Mouse (Mus musculus): Measurements from ENCODE around the gene Ammecr1. TPM values are rescaled to one million over a fixed set of nuclear protein-coding genes. Genes with fewer than 3 reads are reported as not detected.

Gene Ammecr1
- polyA plus RNA-seq, 1 experiment from 2014 or later = 20.8 TPM

DNA sequence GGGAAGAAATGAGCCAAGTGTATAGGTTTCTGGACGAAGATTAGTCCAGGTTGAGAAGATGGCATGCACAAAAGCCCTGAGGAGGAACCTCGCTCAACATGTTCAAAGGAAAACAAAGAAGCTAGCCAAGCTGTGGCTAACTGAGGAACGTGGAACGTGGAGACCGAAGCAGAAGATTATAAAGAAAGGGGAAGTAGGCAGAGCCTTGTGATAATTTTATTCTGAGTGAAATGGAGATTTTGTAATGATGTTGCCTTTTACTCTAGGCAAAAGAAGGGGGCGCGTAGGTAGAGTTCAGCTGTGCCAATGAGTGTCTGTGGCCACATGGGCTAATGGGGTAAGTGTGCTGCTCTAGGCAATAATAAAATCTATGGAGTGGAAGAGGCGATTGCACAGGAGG lies 62.7 kb downstream of the Ammecr1 start:
- Histone ChIP-seq H3K9me3 (replicated peaks) (no peaks in the 10 kb centered on the region), H3K36me3 (no peaks in the 10 kb centered on the region), H3K4me1 (replicated peaks) (no peaks in the 10 kb centered on the region), H3K27ac (no peak overlapping the region), H3K27me3 (no peaks in the 10 kb centered on the region), H3K4me3 (no peak overlapping the region), H3K4me2 (no peak overlapping the region), H3K9ac (no peak overlapping the region)
- no peak for ATAC-seq (replicated peaks; ENCODE audit: insufficient number of reproducible peaks, insufficient read depth, low FRiP score, low read depth)
- 75% methylated on average over 8 of the region's 8 CpGs for WGBS

DNA sequence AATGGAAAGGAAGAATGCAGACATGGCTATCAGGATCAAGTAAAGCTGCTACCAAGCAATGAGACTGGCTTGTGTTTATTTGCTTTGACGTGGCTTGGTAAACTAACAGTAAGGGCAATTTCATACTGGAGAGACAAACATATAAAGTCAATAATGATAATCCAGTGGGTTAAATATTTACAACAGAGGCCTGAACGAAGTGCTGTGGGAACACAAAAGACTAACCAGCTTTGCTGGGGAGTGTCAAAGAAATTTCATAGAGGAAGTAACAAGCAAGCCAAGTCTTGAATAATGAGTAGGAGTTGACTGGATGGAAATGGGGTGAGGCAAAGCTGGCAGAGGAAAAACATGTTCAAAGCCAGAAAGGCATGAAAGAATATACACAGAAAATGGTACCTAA lies 63.9 kb downstream of the Ammecr1 start:
- Histone ChIP-seq H3K4me3 (no peak overlapping the region), H3K9ac (no peak overlapping the region), H3K36me3 (no peaks in the 10 kb centered on the region), H3K9me3 (replicated peaks) (no peaks in the 10 kb centered on the region), H3K27me3 (no peaks in the 10 kb centered on the region), H3K27ac (no peak overlapping the region), H3K4me2 (no peak overlapping the region), H3K4me1 (replicated peaks) (no peaks in the 10 kb centered on the region)
- 69% methylated on average over 2 of the region's 2 CpGs for WGBS
- no peak for ATAC-seq (replicated peaks; ENCODE audit: insufficient number of reproducible peaks, insufficient read depth, low FRiP score, low read depth)

DNA sequence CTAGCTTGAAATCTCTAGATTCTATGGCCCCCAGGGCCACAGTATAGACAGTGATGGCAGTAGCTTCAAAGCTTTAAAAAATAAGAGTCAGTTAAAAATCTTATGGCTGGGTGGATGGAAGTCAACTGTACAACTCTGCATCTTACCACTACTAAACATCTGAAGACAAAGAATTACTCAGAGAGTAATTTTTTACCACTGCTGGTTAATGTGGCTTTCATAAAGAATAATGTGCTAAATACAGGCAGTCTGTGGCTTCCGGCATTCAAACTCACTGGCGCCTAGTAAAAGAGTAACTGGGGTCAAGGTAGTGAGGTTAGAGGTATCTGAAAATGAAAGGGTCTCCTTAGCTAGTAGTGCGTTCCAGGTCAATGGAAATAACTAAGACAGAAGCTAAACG lies 64.6 kb downstream of the Ammecr1 start:
- no peak overlapping the region for H3K4me3 ChIP-seq
- 86% methylated on average over 4 of the region's 4 CpGs for WGBS
- no peaks in the 10 kb centered on the region for H3K36me3 ChIP-seq
- H3K27ac ChIP-seq = no peak overlapping the region
- H3K9ac ChIP-seq = no peak overlapping the region
- H3K27me3 ChIP-seq = no peaks in the 10 kb centered on the region
- H3K4me2 ChIP-seq = no peak overlapping the region
- H3K4me1 ChIP-seq (replicated peaks) = no peaks in the 10 kb centered on the region
- no peaks in the 10 kb centered on the region for H3K9me3 ChIP-seq (replicated peaks)
- no peak for ATAC-seq (replicated peaks; ENCODE audit: insufficient number of reproducible peaks, insufficient read depth, low FRiP score, low read depth)

DNA sequence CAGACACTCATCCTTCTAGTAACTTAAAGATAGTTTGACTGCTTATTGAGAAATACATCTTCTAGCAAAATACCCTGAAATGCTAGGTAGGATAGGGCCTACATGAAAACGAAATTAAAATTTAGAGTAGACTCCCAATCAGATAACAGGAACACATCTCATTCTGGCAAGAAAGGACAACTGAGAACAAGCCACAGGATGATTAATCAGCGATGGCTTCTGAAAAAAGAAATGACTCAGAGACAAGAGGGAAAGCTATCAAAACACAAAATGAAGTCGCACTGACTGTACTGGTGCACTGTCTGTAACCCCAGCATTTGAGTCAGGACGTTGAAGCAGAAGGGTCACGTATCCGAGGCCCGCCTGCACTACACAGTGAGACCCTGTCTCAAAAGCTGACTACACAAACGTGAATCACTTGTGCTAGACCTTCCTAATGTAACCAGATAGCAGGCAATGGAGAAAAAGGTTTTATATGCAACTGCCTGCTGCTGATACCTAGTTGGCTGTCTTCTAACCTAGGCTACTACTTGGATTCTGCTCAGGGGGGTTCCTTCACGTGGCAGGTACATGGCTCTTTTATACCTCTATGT lies 68.1 kb downstream of the Ammecr1 start:
- no peaks in the 10 kb centered on the region for H3K36me3 ChIP-seq
- no peak for ATAC-seq (replicated peaks; ENCODE audit: insufficient number of reproducible peaks, insufficient read depth, low FRiP score, low read depth)
- H3K4me2 ChIP-seq = no peak overlapping the region
- 82% methylated on average over 9 of the region's 9 CpGs for WGBS
- H3K4me1 ChIP-seq (replicated peaks) = no peaks in the 10 kb centered on the region
- H3K9me3 ChIP-seq (replicated peaks) = no peaks in the 10 kb centered on the region
- H3K9ac ChIP-seq = no peak overlapping the region
- no peak overlapping the region for H3K4me3 ChIP-seq
- H3K27me3 ChIP-seq = no peaks in the 10 kb centered on the region
- H3K27ac ChIP-seq = no peak overlapping the region

DNA sequence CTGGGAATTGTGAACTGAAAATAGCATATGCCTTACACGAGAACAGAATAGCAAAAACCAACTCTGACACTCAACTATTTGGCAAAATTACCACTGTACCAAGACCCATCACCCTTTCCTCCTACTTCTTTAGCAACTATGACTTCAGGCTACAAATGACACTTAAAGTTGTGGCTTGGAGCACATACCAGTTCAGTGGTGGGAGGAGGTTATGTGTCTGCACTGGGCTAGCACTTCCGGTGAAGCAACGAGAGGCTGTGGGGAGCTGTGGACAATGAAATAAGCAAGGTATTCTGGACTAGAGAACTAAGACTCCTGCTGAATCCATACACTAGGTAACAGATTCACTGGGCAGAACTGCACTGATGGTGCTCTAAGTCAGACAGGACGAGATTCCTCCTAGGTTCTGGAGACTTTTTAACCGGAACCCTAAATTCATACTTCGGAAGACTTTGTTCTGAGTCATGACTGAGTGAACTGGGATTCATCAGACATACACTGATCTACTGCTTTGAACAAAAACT lies 69.0 kb downstream of the Ammecr1 start:
- no peaks in the 10 kb centered on the region for H3K36me3 ChIP-seq
- no peak for ATAC-seq (replicated peaks; ENCODE audit: insufficient number of reproducible peaks, insufficient read depth, low FRiP score, low read depth)

DNA sequence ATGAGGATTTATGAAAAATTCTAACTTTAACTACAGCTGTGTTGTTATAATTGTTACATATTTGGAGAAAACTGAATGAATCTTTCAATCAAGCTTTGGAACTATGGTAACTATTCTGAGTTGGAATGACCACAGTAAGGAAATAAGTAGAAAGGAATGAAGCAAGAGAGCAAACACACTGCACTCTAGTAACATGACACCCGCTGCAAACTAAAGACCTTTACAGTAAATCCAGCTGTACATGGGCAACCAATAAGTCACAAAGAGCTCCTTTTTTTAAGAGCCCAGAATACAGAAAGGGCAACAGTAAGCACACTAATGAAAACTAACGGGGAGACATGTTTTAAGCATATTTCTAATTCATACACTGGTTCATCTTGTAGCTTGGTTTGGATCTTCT lies 71.2 kb downstream of the Ammecr1 start:
- no peak overlapping the region for H3K4me2 ChIP-seq
- WGBS = 72% methylated on average over 2 of the region's 2 CpGs

More for the DNA sequence above, 69.0 kb downstream of the Ammecr1 start:
- Histone ChIP-seq H3K4me3 (no peak overlapping the region), H3K9me3 (replicated peaks) (no peaks in the 10 kb centered on the region), H3K27me3 (no peaks in the 10 kb centered on the region), H3K27ac (no peak overlapping the region), H3K4me1 (replicated peaks) (no peaks in the 10 kb centered on the region), H3K9ac (no peak overlapping the region), H3K4me2 (no peak overlapping the region)
- 84% methylated on average over 6 of the region's 6 CpGs for WGBS

DNA sequence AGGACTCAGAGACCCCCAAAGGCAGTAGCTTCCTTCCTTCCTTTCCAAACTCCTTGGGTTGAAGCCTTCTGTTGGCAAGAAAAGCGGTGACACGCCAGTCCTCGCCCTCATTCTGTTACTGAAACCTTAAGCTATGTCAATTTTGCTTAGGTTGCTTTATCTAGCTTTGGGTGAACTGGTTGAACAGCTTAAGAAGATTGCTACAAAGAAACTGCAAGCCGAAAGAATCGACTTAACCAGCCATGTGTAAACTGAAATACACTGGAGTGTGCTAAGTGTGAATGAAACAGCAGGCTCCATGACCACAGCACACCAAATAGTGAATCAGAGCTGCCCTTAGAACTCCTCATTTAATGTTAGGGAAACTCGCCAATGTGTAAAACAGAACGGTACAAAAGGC lies 80.6 kb downstream of the Ammecr1 start:
- Histone ChIP-seq H3K9ac (no peak overlapping the region), H3K4me1 (replicated peaks) (no peaks in the 10 kb centered on the region), H3K4me2 (no peak overlapping the region), H3K4me3 (no peak overlapping the region), H3K27ac (no peak overlapping the region), H3K27me3 (no peaks in the 10 kb centered on the region), H3K36me3 (no peaks in the 10 kb centered on the region), H3K9me3 (replicated peaks) (no peaks in the 10 kb centered on the region)
- WGBS = 82% methylated on average over 7 of the region's 7 CpGs
- no peak for ATAC-seq (replicated peaks; ENCODE audit: insufficient number of reproducible peaks, insufficient read depth, low FRiP score, low read depth)

More for the DNA sequence above, 71.2 kb downstream of the Ammecr1 start:
- H3K9ac ChIP-seq = no peak overlapping the region
- H3K4me3 ChIP-seq = no peak overlapping the region
- no peaks in the 10 kb centered on the region for H3K36me3 ChIP-seq
- ATAC-seq (replicated peaks; ENCODE audit: insufficient number of reproducible peaks, insufficient read depth, low FRiP score, low read depth) = no peak
- no peaks in the 10 kb centered on the region for H3K27me3 ChIP-seq
- no peaks in the 10 kb centered on the region for H3K4me1 ChIP-seq (replicated peaks)
- H3K27ac ChIP-seq = no peak overlapping the region
- no peaks in the 10 kb centered on the region for H3K9me3 ChIP-seq (replicated peaks)

DNA sequence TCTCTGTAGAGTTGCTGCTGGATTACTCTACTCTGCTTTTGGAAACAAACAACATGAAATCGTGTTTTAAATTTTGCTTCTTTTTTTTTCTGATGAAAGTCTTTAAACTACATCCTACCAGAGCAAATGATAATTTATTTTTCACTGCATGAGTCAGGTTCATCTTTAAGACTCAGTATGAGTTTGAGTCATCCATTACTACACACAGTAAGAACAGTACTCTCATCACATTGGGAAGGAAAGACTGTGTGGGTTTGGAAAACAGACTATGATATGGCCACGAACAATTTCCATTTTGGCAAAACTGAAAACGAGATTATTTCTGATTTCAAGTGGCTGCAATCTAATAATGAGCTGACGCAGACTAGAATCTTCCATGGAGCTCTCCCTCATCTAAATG lies 82.9 kb downstream of the Ammecr1 start:
- H3K36me3 ChIP-seq = no peaks in the 10 kb centered on the region
- H3K27ac ChIP-seq = no peak overlapping the region
- no peaks in the 10 kb centered on the region for H3K27me3 ChIP-seq
- H3K4me2 ChIP-seq = no peak overlapping the region
- WGBS = 75% methylated on average over 4 of the region's 4 CpGs
- no peak overlapping the region for H3K4me3 ChIP-seq
- H3K4me1 ChIP-seq (replicated peaks) = no peaks in the 10 kb centered on the region
- no peaks in the 10 kb centered on the region for H3K9me3 ChIP-seq (replicated peaks)
- no peak for ATAC-seq (replicated peaks; ENCODE audit: insufficient number of reproducible peaks, insufficient read depth, low FRiP score, low read depth)
- H3K9ac ChIP-seq = no peak overlapping the region

DNA sequence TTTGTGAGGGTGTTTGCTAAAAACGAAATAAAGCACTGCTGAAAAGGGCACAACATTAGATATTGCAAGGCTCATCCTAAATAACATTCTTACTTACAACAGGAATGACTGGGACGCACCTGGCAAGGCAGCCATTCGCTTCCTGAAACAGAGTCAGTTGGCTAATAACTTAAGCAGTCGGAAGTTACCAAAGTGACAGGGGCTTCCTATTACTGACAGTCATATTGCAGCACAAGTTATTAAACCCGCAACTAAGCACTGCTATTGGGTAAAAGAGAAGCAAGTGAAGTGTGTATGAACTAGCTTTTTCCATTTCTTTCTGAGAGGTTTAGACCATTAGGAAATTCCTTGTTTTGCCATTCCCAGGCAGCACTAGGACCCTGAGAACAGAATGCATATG lies 84.3 kb downstream of the Ammecr1 start:
- no peak for ATAC-seq (replicated peaks; ENCODE audit: insufficient number of reproducible peaks, insufficient read depth, low FRiP score, low read depth)
- H3K27me3 ChIP-seq = no peaks in the 10 kb centered on the region

DNA sequence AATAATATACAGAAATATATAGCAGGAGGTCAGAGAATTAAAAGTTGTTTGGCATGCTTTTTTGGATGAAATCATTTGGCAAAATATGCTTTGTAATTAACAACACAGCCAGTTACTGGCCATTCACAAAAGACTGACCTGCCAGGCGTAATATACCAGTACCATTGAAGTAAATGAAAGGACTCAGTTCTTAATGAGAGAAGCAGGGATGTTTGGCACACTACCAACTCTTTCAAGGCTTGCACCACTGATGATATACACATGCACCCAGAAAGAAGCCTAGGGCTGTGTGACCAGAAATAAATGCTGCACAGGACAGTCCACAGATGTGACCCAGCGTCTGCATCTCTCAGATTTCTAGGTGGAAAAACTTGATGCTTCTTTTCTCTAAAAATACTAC lies 96.7 kb downstream of the Ammecr1 start:
- no peak for ATAC-seq (replicated peaks; ENCODE audit: insufficient number of reproducible peaks, insufficient read depth, low FRiP score, low read depth)
- Histone ChIP-seq H3K4me3 (no peak overlapping the region), H3K27ac (no peak overlapping the region), H3K4me1 (replicated peaks) (no peaks in the 10 kb centered on the region), H3K27me3 (no peaks in the 10 kb centered on the region), H3K9me3 (replicated peaks) (no peaks in the 10 kb centered on the region), H3K4me2 (no peak overlapping the region), H3K9ac (no peak overlapping the region), H3K36me3 (no peaks in the 10 kb centered on the region)
- 57% methylated on average over 2 of the region's 2 CpGs for WGBS

More for the DNA sequence above, 84.3 kb downstream of the Ammecr1 start:
- Histone ChIP-seq H3K27ac (no peak overlapping the region), H3K4me1 (replicated peaks) (no peaks in the 10 kb centered on the region), H3K36me3 (no peaks in the 10 kb centered on the region), H3K9me3 (replicated peaks) (no peaks in the 10 kb centered on the region), H3K4me3 (no peak overlapping the region), H3K9ac (no peak overlapping the region), H3K4me2 (no peak overlapping the region)
- WGBS = 80% methylated on average over 5 of the region's 5 CpGs

DNA sequence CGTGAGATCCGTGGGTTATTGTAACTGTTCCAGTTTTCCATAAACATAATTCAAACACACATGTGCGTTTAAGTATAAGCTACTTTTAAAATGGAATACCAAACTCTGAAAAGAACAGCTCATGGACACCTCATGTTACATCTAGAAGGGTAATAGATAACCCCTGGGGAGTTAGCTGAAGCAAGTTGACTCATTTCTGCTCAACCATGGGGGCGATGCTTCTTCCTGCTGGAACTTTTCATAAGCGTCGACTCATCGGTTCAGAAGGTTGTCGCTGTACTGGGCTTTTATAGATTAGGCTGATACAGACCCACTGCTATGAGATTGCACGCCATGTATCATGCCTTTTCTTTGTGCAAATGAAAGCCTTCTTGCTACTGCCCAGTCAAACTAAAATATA lies 118.5 kb downstream of the Ammecr1 start:
- Histone ChIP-seq H3K9me3 (replicated peaks) (no peaks in the 10 kb centered on the region), H3K27me3 (no peaks in the 10 kb centered on the region), H3K4me2 (no peak overlapping the region), H3K27ac (no peak overlapping the region), H3K36me3 (no peaks in the 10 kb centered on the region), H3K4me1 (replicated peaks) (0 out of 2 replicates have a peak, but pooled peaks cover 2% of the 10 kb centered on the region), H3K4me3 (no peak overlapping the region), H3K9ac (no peak overlapping the region)
- ATAC-seq (replicated peaks; ENCODE audit: insufficient number of reproducible peaks, insufficient read depth, low FRiP score, low read depth) = no peak
- 83% methylated on average over 9 of the region's 9 CpGs for WGBS

DNA sequence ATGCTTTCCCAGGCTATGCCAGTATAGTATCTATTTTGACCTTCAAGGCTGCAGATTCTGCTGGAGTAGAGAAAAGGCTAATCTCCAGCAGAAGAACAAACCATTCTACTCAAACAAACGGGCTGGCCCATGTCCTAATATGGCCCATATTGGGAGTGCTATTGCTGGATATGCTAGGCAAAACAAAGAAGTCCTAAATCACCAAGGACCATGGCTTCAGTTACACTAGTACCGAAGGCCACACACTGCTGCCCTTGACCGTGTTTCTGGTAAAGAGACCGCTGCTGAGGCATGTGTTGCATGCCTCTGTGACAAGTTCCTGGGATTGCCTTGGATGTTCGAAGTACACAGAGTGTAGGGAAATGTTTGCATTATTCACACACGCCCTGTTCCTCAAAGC lies 120.3 kb downstream of the Ammecr1 start:
- Histone ChIP-seq H3K9me3 (replicated peaks) (no peaks in the 10 kb centered on the region), H3K4me3 (no peak overlapping the region), H3K9ac (no peak overlapping the region), H3K36me3 (no peaks in the 10 kb centered on the region), H3K27ac (no peak overlapping the region), H3K4me1 (replicated peaks) (0 out of 2 replicates have a peak, but pooled peaks cover 2% of the 10 kb centered on the region), H3K27me3 (no peaks in the 10 kb centered on the region), H3K4me2 (no peak overlapping the region)
- ATAC-seq (replicated peaks; ENCODE audit: insufficient number of reproducible peaks, insufficient read depth, low FRiP score, low read depth) = no peak
- WGBS = 70% methylated on average over 6 of the region's 6 CpGs

All from heart, embryonic 15.5 days (tissue).